Mouse (Mus musculus) CH12.LX (cell line): ENCODE measurements at regions not wholly inside any gene's neighbourhood (a gene's known extent, or its start where the extent isn't known, plus 50 kb on each side); places are given as distances from the start of the nearest gene placed in this dataset.

Experiments used
- DNase-seq: peaks from one replicate; pipeline ENCODE4 v3.0.0-alpha.2; 2013; ENCODE audit errors: extremely low read depth
- H3K27ac ChIP-seq: 2 replicates; pipeline ENCODE4 v1.5.1; 2012; ENCODE audit warnings: low read depth, mild to moderate bottlenecking, control low read depth, moderate library complexity; ENCODE audit not compliant: insufficient read depth
- H3K27me3 ChIP-seq: replicated peaks from 2 replicates; pipeline ENCODE3; 2012; ENCODE audit warnings: inconsistent platforms
- H3K36me3 ChIP-seq, 2 experiments: replicated peaks in 1 of 2; 2 replicates each; pipeline versions ENCODE3 to v1.6.1; 2012; ENCODE audit warnings: inconsistent platforms in 1 of 2, low read length in 1 of 2, mild to moderate bottlenecking in 1 of 2, mixed read lengths in 1 of 2, moderate library complexity in 1 of 2; ENCODE audit not compliant: control insufficient read depth in 1 of 2, insufficient read depth in 1 of 2
- H3K4me1 ChIP-seq, 2 experiments: 2 replicates each; pipeline ENCODE4 v1.6.1; 2012; ENCODE audit warnings: inconsistent platforms in 1 of 2, moderate library complexity in 1 of 2; ENCODE audit not compliant: insufficient read depth in 2 of 2, control insufficient read depth in 1 of 2
- H3K4me2 ChIP-seq: 2 replicates; pipeline ENCODE4 v1.6.1; 2012; ENCODE audit warnings: low read depth, mild to moderate bottlenecking, control low read depth; ENCODE audit not compliant: poor library complexity, insufficient read depth, severe bottlenecking
- H3K4me3 ChIP-seq, 3 experiments: fragments of 150-350 bp in 1 of 3; sonication (generic) in 1 of 3; replicated peaks in 1 of 3; 2 replicates each; pipeline versions ENCODE3 to v1.5.1; 2011 to 2012; ENCODE audit warnings: low read depth in 2 of 3, low read length in 2 of 3, mild to moderate bottlenecking in 2 of 3, moderate library complexity in 2 of 3, control low read depth in 1 of 3, improper control_type of control experiment in 1 of 3, inconsistent platforms in 1 of 3, mixed read lengths in 1 of 3; ENCODE audit not compliant: poor library complexity in 1 of 3
- H3K79me2 ChIP-seq: replicated peaks from 2 replicates; pipeline ENCODE4 v1.6.1; 2012; ENCODE audit warnings: mild to moderate bottlenecking, moderate library complexity; ENCODE audit not compliant: control insufficient read depth, poor library complexity, insufficient read depth, severe bottlenecking; ENCODE audit errors: extremely low read depth
- H3K9ac ChIP-seq: 2 replicates; pipeline ENCODE4 v1.6.1; 2012; ENCODE audit warnings: low read depth, mild to moderate bottlenecking, control low read depth, moderate library complexity; ENCODE audit not compliant: insufficient read depth
- H3K9me3 ChIP-seq: replicated peaks from 2 replicates; pipeline ENCODE3; 2012; ENCODE audit warnings: low read length, inconsistent platforms, mixed read lengths
- BHLHE40 ChIP-seq: IDR thresholded peaks from 2 replicates; pipeline ENCODE4 v1.6.1; 2011; ENCODE audit warnings: mild to moderate bottlenecking, low read depth, low read length, improper control_type of control experiment
- EP300 ChIP-seq: IDR thresholded peaks from 2 replicates; pipeline ENCODE4 v1.6.1; 2011; ENCODE audit warnings: low read length, improper control_type of control experiment
- GABPA ChIP-seq: IDR thresholded peaks from 2 replicates; pipeline ENCODE4 v1.6.1; 2012; ENCODE audit warnings: low read depth, low read length, improper control_type of control experiment, inconsistent platforms; ENCODE audit not compliant: insufficient replicate concordance
- HCFC1 ChIP-seq: IDR thresholded peaks from 2 replicates; pipeline ENCODE4 v1.6.1; 2012; ENCODE audit warnings: low read depth, mild to moderate bottlenecking, inconsistent platforms, low read length, improper control_type of control experiment
- IRF4 ChIP-seq: IDR thresholded peaks from 2 replicates; pipeline ENCODE4 v1.6.1; 2014; ENCODE audit warnings: low read depth, mild to moderate bottlenecking, inconsistent platforms, low read length, improper control_type of control experiment
- KAT2A ChIP-seq: IDR thresholded peaks from 2 replicates; pipeline ENCODE4 v1.6.1; 2012; ENCODE audit warnings: low read length, improper control_type of control experiment, inconsistent platforms; ENCODE audit not compliant: insufficient replicate concordance
- MAX ChIP-seq: IDR thresholded peaks from 2 replicates; pipeline ENCODE4 v1.6.1; 2011; ENCODE audit warnings: low read length, improper control_type of control experiment
- MAZ ChIP-seq: IDR thresholded peaks from 2 replicates; pipeline ENCODE4 v1.6.1; 2012; ENCODE audit warnings: low read depth, mild to moderate bottlenecking, inconsistent platforms, low read length, improper control_type of control experiment, moderate library complexity
- MXI1 ChIP-seq: IDR thresholded peaks from 2 replicates; pipeline ENCODE4 v1.6.1; 2011; ENCODE audit warnings: mild to moderate bottlenecking, low read depth, low read length, improper control_type of control experiment
- NELFE ChIP-seq: IDR thresholded peaks from 2 replicates; pipeline ENCODE4 v1.6.1; 2011; ENCODE audit warnings: low read depth, low read length, improper control_type of control experiment
- NRF1 ChIP-seq: IDR thresholded peaks from 2 replicates; pipeline ENCODE4 v1.6.1; 2014; ENCODE audit warnings: low read depth, mild to moderate bottlenecking, inconsistent platforms, low read length, improper control_type of control experiment, moderate library complexity
- PAX5 ChIP-seq: IDR thresholded peaks from 2 replicates; pipeline ENCODE4 v1.6.1; 2012; ENCODE audit warnings: low read length, inconsistent platforms, mixed read lengths
- POLR2AphosphoS2 ChIP-seq: IDR thresholded peaks from 2 replicates; pipeline ENCODE4 v1.6.1; 2011; ENCODE audit warnings: low read depth, low read length, improper control_type of control experiment
- TBP ChIP-seq: conservative IDR thresholded peaks from 2 replicates; pipeline ENCODE4 v1.6.1; 2011; ENCODE audit warnings: low read depth, low read length, improper control_type of control experiment
- TCF12 ChIP-seq: IDR thresholded peaks from 2 replicates; pipeline ENCODE4 v1.6.1; 2014; ENCODE audit warnings: low read depth, mild to moderate bottlenecking, inconsistent platforms, low read length, improper control_type of control experiment
- ZC3H11A ChIP-seq: IDR thresholded peaks from 2 replicates; pipeline ENCODE4 v1.6.1; 2012; ENCODE audit warnings: low read depth, mild to moderate bottlenecking, inconsistent platforms, low read length, improper control_type of control experiment
- ZNF384 ChIP-seq: IDR thresholded peaks from 2 replicates; pipeline ENCODE4 v1.6.1; 2012; ENCODE audit warnings: low read depth, low read length, improper control_type of control experiment, inconsistent platforms
- dilution Hi-C: fragments of 300-500 bp; cut with MboI; formaldehyde crosslinking; loops from 2 replicates; pipeline ENCODE4 v1.14.3; 2020; ENCODE audit warnings: low sequenced_read_pairs; ENCODE audit not compliant: extremely low pct_unique_long_range_greater_than_20kb, extremely low pct_ligation_motif_present
- in situ Hi-C: fragments of 300-500 bp; cut with MboI; formaldehyde crosslinking; loops from 3 replicates; pipeline ENCODE4 v1.14.3; 2019; ENCODE audit warnings: low sequenced_read_pairs, low pct_ligation_motif_present, low pct_unique_long_range_greater_than_20kb, mixed read lengths

- H3K4me1 ChIP-seq, result no peaks in the 10 kb centered on the region
- no peak overlapping the region for H3K27ac ChIP-seq
- dilution Hi-C loops, result no loop called here
- no peak for DNase-seq
- no peak overlapping the region for H3K9ac ChIP-seq
- H3K79me2 ChIP-seq, result no peaks in the 10 kb centered on the region
- in situ Hi-C loops, result no loop called here
- H3K9me3 ChIP-seq, result peaks cover 52% of the 10 kb centered on the region
- no peak overlapping the region for H3K4me3 ChIP-seq
- TF ChIP-seq MAZ (no peak), MAX (no peak), MXI1 (no peak), PAX5 (no peak), EP300 (no peak), BHLHE40 (no peak), NRF1 (no peak), GABPA (no peak), POLR2AphosphoS2 (no peak), TCF12 (no peak), ZC3H11A (no peak), HCFC1 (no peak), TBP (no peak), NELFE (no peak), IRF4 (no peak)
- no peak overlapping the region for H3K4me2 ChIP-seq
- H3K27me3 ChIP-seq, result no peaks in the 10 kb centered on the region
- H3K36me3 ChIP-seq, result no peaks in the 10 kb centered on the region
Measured at GRCm38 (mm10) chr4:97509576-97509975, 263.0 kb upstream of the Nfia start.

GRCm38 (mm10) chr4:97505734-97506133 is 266.8 kb upstream of the Nfia start:
- H3K36me3 ChIP-seq, result no peaks in the 10 kb centered on the region
- H3K27ac ChIP-seq, result no peak overlapping the region
- H3K79me2 ChIP-seq, result no peaks in the 10 kb centered on the region
- H3K4me2 ChIP-seq, result no peak overlapping the region
- H3K4me3 ChIP-seq, result no peak overlapping the region
- dilution Hi-C loops (no loop called here), in situ Hi-C loops (no loop called here)
- no peak for DNase-seq
- H3K4me1 ChIP-seq, result no peaks in the 10 kb centered on the region
- TF ChIP-seq ZNF384 (no peak), TBP (no peak), ZC3H11A (no peak), KAT2A (no peak)
- no peak overlapping the region for H3K9ac ChIP-seq
- H3K9me3 ChIP-seq, result peaks cover 54% of the 10 kb centered on the region
- no peaks in the 10 kb centered on the region for H3K27me3 ChIP-seq
